Mouse (Mus musculus) E14TG2a.4 (cell line): ENCODE measurements at regions not wholly inside any gene's neighbourhood (a gene's known extent, or its start where the extent isn't known, plus 50 kb on each side); places are given as distances from the start of the nearest gene placed in this dataset.

Source experiments
- CTCF ChIP-seq: conservative IDR thresholded peaks from 2 replicates; pipeline ENCODE4 v1.5.1; 2014; ENCODE audit warnings: low read length
- POU5F1 ChIP-seq: IDR thresholded peaks from 2 replicates; pipeline ENCODE4 v1.6.1; 2014; ENCODE audit warnings: low read length, borderline replicate concordance

DNA sequence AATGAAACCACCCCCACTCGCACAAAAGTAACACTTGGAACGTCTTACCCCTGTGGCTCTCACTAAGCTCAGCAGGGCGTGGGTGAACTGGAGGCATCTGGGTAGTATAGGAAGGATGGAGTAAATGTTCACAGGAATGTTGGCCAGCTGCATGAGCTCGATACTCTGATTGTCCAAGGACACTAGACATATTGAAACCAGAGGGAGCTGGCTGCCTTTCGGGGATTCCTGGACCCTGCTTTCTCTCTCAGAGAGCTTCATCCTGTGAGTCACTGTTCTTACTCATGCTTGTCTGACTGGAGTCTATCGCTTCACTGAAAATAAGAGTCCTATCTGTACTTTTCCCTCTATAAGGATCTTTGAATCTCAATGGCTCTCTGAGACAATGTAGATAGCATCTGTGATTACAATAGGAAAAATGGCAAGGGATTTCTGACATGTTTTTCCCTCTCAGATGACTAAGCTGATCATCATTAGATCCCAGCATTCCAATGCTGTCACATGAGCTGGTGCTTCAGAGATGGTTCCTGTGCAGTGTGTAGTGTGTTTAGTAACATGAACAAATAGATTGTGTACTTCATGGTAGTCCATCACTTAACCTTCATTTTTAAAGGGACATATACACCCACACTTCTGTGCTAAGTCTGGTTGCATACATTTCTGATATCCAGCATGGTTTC lies 485.2 kb upstream of the Fam92a start:
- no peak for TF ChIP-seq CTCF
- TF ChIP-seq POU5F1, result no peak
